Mouse (Mus musculus): ENCODE data around the gene Pth2.

DNA sequence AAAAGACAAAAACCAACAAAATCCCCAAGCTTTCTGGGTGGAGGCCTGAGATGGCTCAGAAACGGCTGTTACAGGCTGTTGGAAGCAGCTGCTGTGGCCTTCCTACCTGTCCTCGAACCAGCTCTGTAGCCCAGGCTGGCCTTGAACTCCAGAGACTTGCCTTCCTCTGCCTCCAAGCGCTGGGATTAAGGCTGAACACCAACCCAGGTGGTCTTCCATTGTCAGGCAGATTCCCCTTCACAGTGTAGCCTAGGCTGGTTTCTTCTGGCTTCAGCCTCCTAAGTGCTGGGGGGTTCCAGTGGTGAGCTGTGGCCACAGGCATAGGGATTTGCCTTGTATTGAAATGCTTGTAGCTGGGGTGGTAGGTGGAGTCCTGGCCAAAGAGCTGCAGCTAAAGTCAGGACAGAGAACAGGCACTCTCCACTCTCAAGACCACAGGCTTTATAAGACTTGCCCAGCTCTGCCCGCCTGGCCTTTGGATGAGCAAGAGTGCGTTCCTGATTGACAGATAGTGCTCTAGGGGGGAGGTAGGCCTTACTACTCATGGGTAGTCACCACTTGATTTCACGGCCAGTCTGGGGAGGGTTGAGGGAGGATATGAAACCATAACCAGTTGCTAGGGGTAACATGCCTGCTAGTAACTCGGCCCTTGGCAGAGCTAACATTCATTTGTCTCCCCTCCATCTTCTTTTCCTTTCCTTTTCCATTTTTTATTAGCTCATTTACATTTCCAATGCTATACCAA lies 48.8 kb downstream of the Pth2 start:
- no peak for TF ChIP-seq POLR2A (IDR thresholded peaks at IDR 0.05; ENCODE audit: borderline replicate concordance, control insufficient read depth, low read depth, low read length)
- no peak for TF ChIP-seq CTCF (IDR thresholded peaks at IDR 0.05; ENCODE audit: control insufficient read depth, insufficient read depth, low read length)

Data from bone marrow, adult 2 months (tissue).